Mouse (Mus musculus) cerebellum, adult 8-10 months (tissue): ENCODE data around the gene Olfr115.

ENCODE experiments used
- DNase-seq: peaks from one replicate; pipeline ENCODE4 v3.0.0; 2022

Olfr115 gene

DNA sequence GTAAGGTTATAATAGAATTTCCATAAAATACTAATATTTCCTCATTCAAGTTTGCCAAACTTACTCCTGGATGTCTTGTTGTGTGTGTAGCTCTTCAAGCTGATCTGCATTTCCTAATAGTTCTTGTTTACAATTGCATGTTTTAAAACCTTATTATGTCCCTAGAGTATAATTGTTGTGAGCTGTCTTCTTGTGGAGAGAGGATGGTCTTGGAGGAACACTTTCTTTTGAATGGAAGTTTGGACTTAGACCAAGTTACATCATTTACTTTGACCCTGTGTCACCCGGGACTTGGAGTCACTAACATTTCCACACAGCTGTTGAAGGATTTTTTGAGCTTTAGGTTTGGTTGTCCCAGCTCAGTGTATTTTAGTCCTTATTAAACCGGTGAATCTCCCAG lies at the start of gene Olfr115, which contains the start of gene Olfr116:
Gene Olfr115 (minus strand): TSS at position 101 of the 400 bp plus-strand sequence.
Gene Olfr116 (minus strand): TSS at position 191 of the 400 bp plus-strand sequence.
- DNase-seq = no peak

DNA sequence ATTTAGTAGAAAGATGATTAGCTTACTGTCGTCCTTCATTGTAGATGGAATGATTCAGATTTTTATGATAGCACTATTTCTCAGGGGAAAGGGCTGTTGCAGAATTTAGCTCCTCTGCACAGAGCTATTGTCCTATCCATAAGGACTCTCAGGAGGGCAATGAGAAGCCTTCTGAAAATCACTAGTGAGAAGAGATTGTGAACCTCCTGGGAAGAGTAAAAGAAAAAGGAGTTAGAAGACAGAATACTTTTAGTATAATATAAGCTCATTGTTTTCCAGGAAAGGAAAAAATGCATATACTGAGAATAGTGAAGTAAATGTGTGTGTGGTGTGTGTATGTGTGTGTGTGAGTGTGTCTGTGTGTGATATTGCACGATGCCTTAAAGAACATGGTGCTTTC lies 39.8 kb upstream of the Olfr115 start, which contains the start of gene Olfr118:
Gene Olfr118 (plus strand): TSS at position 301 of the 400 bp plus-strand sequence.
- DNase-seq = no peak

DNA sequence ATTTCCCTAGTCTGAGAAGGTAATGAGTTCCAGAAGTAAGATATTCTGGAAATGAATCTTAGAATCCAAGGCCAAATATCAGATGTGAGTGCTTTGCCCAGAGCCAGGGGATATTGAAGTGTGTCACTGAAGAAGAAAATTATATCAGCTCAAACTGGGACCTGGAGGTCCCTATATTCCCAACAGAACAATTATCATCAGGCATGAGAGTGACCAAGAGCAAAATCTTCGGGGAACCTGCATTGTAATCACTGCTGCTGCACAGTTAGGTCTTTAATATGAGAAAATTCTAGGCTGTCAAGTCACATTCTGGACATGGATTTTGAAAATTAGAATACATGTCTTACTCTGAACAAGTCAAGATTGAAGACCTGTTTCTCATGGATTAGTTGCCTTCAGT lies 36.8 kb upstream of the Olfr115 start, which contains the start of gene Olfr117:
Gene Olfr117 (minus strand): TSS at position 101 of the 400 bp plus-strand sequence.
- DNase-seq = no peak

DNA sequence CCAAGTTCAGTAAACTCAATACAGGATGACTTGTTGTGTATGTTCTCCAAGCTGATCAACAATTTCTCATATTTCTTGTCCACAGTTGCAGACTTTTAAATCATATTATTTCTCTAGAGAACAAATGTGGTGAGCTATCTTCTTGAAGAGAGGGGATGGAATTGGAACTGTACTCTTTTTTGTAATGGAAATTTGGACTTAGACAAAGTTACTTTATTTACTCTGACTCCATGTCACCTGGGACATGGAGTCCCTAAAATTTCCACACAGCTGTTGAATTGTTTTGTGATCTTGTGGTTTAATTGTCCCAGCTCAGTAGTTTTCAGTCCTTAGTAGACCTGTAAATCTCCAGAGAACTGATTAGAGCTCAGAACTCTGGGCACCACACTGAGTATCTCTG lies 34.3 kb downstream of the Olfr115 start, which contains the start of gene Olfr114:
Gene Olfr114 (minus strand): TSS at position 101 of the 400 bp plus-strand sequence.
- DNase-seq = no peak

DNA sequence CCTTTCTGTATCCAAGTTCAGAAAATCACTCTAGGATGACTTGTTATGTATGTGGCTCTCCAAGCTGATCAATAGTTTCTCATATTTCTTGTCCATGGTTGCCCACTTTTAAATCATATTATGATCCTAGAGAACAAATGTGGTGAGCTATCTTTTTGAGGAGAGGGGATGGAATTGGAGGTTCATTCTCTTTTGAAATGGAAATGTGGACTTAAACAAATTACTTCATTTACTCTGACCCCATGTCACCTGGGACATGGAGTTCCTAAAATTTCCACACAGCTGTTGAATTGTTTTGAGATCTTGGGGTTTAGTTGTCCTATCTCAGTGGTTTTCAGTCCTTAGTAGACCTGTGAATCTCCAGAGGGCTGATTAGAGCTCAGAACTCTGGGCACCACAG lies 49.3 kb downstream of the Olfr115 start, which contains the start of gene Olfr113:
Gene Olfr113 (minus strand): TSS at position 101 of the 400 bp plus-strand sequence.
- DNase-seq = no peak

DNA sequence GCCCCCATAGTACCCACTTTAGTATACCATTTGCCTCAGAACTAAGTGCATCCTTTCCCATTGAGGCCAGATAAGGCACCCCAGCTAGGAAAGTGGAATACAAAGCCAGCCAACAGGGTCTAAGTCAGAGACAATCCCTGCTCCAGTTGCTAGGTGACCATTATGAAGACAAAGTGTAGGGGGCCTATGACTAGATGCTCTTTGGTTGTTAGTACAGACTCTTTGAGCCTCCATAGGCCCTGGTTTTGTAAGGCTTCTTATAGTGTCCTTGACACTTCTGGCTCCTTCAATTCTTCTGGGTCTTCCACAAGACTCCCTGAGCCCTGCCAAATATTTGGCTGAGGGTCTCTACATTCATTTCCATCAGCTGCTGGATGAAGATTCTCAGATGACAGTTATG lies 57.6 kb downstream of the Olfr115 start, which contains the start of gene Olfr112:
Gene Olfr112 (minus strand): TSS at position 101 of the 400 bp plus-strand sequence.
- no peak for DNase-seq
